Mouse (Mus musculus): ENCODE data around the gene Cdk14.

GRCm38 (mm10) chr5:4851934-4852710, 568.0 kb downstream of the Cdk14 start:
- TF ChIP-seq POLR2A (IDR thresholded peaks at IDR 0.05; ENCODE audit: insufficient read length, low read depth) (no peak), USF1 (IDR thresholded peaks at IDR 0.05; ENCODE audit: low read depth) (no peak), SRF (IDR thresholded peaks at IDR 0.05; ENCODE audit: control insufficient read depth, insufficient read length, low read depth) (no peak), MYOD1 (IDR thresholded peaks at IDR 0.05; ENCODE audit: control insufficient read depth in 1 of 3, insufficient read length in 2 of 3, low read depth in 2 of 3) (no peak)
